Mouse (Mus musculus) embryonic facial prominence, embryonic 13.5 days (tissue): ENCODE data around the gene Klhdc9. TPM values are rescaled to one million over a fixed set of nuclear protein-coding genes. Genes with fewer than 3 reads are reported as not detected.

Source experiments
- ATAC-seq: fragments of 200-750 bp; cut with Nextera tagmentation; 2 replicates; pipeline ENCODE4 v1.8.0; 2017; ENCODE audit warnings: low read depth; ENCODE audit not compliant: insufficient number of reproducible peaks, insufficient read depth, low FRiP score, low TSS enrichment
- H3K27ac ChIP-seq: fragments of 300-500 bp; sonication (generic); 2 replicates; pipeline ENCODE4 v1.5.1; 2015; ENCODE audit warnings: moderate library complexity, mild to moderate bottlenecking, inconsistent platforms
- H3K27me3 ChIP-seq: fragments of 300-500 bp; sonication (generic); 2 replicates; pipeline ENCODE4 v1.6.1; 2015; ENCODE audit warnings: mild to moderate bottlenecking, inconsistent platforms
- H3K36me3 ChIP-seq: fragments of 300-500 bp; sonication (generic); 2 replicates; pipeline ENCODE4 v1.6.1; 2015; ENCODE audit warnings: mild to moderate bottlenecking, inconsistent platforms
- H3K4me1 ChIP-seq: fragments of 300-500 bp; sonication (generic); 2 replicates; pipeline ENCODE4 v1.6.1; 2015; ENCODE audit warnings: inconsistent platforms
- H3K4me2 ChIP-seq: fragments of 300-500 bp; sonication (generic); 2 replicates; pipeline ENCODE4 v1.6.1; 2015; ENCODE audit warnings: moderate library complexity, mild to moderate bottlenecking, inconsistent platforms
- H3K4me3 ChIP-seq: fragments of 300-500 bp; sonication (generic); 2 replicates; pipeline ENCODE4 v1.5.1; 2015; ENCODE audit warnings: mild to moderate bottlenecking, inconsistent platforms
- H3K9ac ChIP-seq: fragments of 300-500 bp; sonication (generic); 2 replicates; pipeline ENCODE4 v1.6.1; 2015; ENCODE audit warnings: mild to moderate bottlenecking, inconsistent platforms
- H3K9me3 ChIP-seq: fragments of 300-500 bp; sonication (generic); 2 replicates; pipeline ENCODE4 v1.6.1; 2016; ENCODE audit warnings: inconsistent platforms
- WGBS: fragments of 180-500 bp; shearing (Covaris S2); methylation state at CpG from one replicate; pipeline ENCODE4 v1.1.7; 2015; ENCODE audit warnings: mixed read lengths; 5-methylcytosine and 5-hydroxymethylcytosine counted together
- polyA plus RNA-seq: library from polyadenylated mRNA; unstranded; fragments of >200 nt; fragmentation: Nextera tagmentation; extraction: Ambion mirVana; gene quantifications from 2 replicates; pipeline ENCODE4 v1.2.1, GENCODE M21; 2015

Gene Klhdc9
- polyA plus RNA-seq, result 1.2 and 1.9 TPM in 2 replicates

GRCm38 (mm10) chr1:171360656-171361055 lies at the start of gene Klhdc9:
Gene Klhdc9 (minus strand): TSS chr1:171360798.
- peaks cover 17% of the 10 kb centered on the region for H3K4me1 ChIP-seq
- under 1% methylated on average over 21 of the region's 21 CpGs for WGBS
- no peaks in the 10 kb centered on the region for H3K9me3 ChIP-seq
- peak within 1 kb of the TSS; percentile 81 for H3K4me2 ChIP-seq
- peaks cover 31% of the 10 kb centered on the region for H3K36me3 ChIP-seq
- peak within 1 kb of the TSS; percentile 73 for H3K9ac ChIP-seq
- peak within 1 kb of the TSS; percentile 55 for H3K27ac ChIP-seq
- peak within 1 kb of the TSS; percentile 49 for H3K4me3 ChIP-seq
- no peaks in the 10 kb centered on the region for H3K27me3 ChIP-seq
- ATAC-seq, result peak; percentile 87

DNA sequence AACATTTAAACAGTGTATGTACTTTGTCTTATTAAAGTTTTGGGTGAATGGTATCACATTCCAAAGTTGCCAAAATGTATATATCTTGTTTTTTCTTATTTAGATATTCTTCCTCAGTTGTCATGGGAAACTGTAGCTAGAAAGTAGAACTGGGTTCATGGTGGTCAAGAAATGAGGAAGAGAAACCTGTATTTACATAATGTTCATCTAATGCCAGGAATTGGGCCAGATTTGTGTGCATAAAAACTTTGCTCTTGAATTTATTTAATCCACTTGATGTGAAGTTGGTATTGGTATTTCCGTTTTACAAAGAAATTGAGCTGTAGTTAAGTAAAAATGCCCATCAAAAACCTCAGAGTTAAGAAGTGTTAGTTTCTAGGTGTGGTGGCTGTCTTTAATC lies 49.6 kb upstream of the Klhdc9 start:
- 85% methylated on average over 1 of the region's 1 CpGs for WGBS
- no peak overlapping the region for H3K9ac ChIP-seq
- no peak overlapping the region; the same call in 1 of the 2 replicates for H3K27ac ChIP-seq
- H3K36me3 ChIP-seq, result peaks cover 6% of the 10 kb centered on the region
- H3K4me3 ChIP-seq, result peak overlapping the region; percentile 89; the same call in 1 of the 2 replicates
- no peak overlapping the region for H3K4me2 ChIP-seq
- no peak for ATAC-seq
- peaks cover 26% of the 10 kb centered on the region for H3K27me3 ChIP-seq
- H3K4me1 ChIP-seq, result peaks cover 20% of the 10 kb centered on the region
- no peaks in the 10 kb centered on the region for H3K9me3 ChIP-seq

DNA sequence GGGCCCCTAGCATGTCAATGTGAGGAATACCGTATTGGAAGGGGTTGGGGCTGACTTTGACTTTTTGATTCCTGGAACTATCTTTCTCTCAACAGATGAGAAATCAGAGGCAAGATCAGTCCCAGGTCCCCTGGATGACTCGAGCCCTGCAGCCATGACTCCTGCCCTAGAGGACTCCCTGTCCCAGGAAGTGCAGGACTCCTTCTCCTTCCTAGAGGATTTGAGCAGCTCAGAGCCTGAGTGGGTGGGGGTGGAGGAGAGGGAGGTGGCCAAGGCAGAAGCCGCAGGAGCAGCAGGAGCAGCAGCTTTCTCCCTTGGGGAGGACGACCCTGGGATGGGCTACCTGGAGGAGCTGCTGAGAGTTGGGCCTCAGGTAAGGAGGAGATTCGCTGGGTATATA lies 46.7 kb upstream of the Klhdc9 start:
- peaks cover 26% of the 10 kb centered on the region for H3K27me3 ChIP-seq
- H3K9me3 ChIP-seq, result no peaks in the 10 kb centered on the region
- H3K9ac ChIP-seq, result no peak overlapping the region
- H3K4me3 ChIP-seq, result no peak overlapping the region
- no peak overlapping the region for H3K27ac ChIP-seq
- 80% methylated on average over 5 of the region's 5 CpGs for WGBS
- H3K4me2 ChIP-seq, result no peak overlapping the region
- H3K4me1 ChIP-seq, result no peaks in the 10 kb centered on the region
- no peaks in the 10 kb centered on the region for H3K36me3 ChIP-seq
- no peak for ATAC-seq

GRCm38 (mm10) chr1:171402991-171403390 lies 42.4 kb upstream of the Klhdc9 start:
- H3K4me3 ChIP-seq, result no peak overlapping the region
- ATAC-seq, result no peak

DNA sequence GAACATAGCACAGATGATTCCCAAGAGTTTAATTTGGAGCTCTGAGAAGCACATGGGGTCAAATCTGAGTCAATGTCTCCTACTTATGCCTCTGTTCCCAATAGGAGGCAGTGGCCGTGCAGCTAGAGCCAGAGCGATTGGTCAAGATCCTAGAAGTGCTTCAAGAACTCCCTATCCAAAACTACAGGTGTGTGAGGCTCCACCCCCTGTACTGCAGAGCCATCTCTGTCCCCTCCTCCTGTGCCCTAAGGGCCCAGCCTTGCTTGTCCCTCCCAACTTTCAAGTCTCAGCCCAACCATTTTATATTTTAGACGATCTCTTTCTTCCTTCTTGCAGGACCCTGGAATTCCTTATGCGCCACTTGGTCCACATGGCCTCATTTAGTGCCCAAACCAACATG lies 41.2 kb upstream of the Klhdc9 start:
- no peaks in the 10 kb centered on the region for H3K4me1 ChIP-seq
- no peak overlapping the region for H3K4me3 ChIP-seq
- H3K9ac ChIP-seq, result no peak overlapping the region
- no peak for ATAC-seq
- no peak overlapping the region for H3K27ac ChIP-seq
- H3K36me3 ChIP-seq, result no peaks in the 10 kb centered on the region
- no peak overlapping the region for H3K4me2 ChIP-seq
- WGBS, result 70% methylated on average over 4 of the region's 4 CpGs
- no peaks in the 10 kb centered on the region for H3K9me3 ChIP-seq
- 0 out of 2 replicates have a peak, but pooled peaks cover 3% of the 10 kb centered on the region for H3K27me3 ChIP-seq

More at GRCm38 (mm10) chr1:171402991-171403390, 42.4 kb upstream of the Klhdc9 start:
- WGBS, result 68% methylated on average over 9 of the region's 9 CpGs
- Histone ChIP-seq H3K9me3 (no peaks in the 10 kb centered on the region), H3K4me2 (no peak overlapping the region), H3K4me1 (no peaks in the 10 kb centered on the region), H3K27ac (no peak overlapping the region), H3K36me3 (no peaks in the 10 kb centered on the region), H3K27me3 (peaks cover 14% of the 10 kb centered on the region), H3K9ac (no peak overlapping the region)

DNA sequence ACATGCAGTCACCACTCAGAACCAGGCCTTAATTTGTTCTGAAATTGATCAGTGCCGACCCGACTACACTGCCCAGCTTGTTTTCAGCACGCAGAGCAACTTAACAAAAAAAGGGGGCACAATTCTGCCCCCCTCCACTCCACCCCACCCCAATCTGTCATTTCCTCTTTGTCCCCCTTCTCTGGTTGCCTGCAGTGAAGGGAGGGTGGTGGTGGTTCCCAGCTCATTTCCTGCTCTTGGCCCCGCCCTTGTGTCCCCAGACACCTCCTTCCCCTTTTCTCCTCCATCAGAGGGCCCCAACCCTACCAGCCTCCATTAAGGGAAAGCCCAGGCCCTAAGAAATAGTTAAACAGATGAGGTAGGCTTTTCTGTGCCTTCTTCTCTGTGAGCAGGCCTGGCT lies 29.5 kb upstream of the Klhdc9 start:
- H3K36me3 ChIP-seq, result no peaks in the 10 kb centered on the region
- H3K4me3 ChIP-seq, result no peak overlapping the region
- no peak for ATAC-seq

GRCm38 (mm10) chr1:171388376-171389102 lies 27.9 kb upstream of the Klhdc9 start, which contains the start of gene Arhgap30:
Gene Arhgap30 (plus strand): TSS chr1:171388954.
- H3K4me2 ChIP-seq, result no peak within 1 kb of the TSS
- no peak within 1 kb of the TSS for H3K4me3 ChIP-seq
- 80% methylated on average over 15 of the region's 15 CpGs for WGBS

More for the DNA sequence above, 29.5 kb upstream of the Klhdc9 start:
- Histone ChIP-seq H3K4me1 (0 out of 2 replicates have a peak, but pooled peaks cover 4% of the 10 kb centered on the region), H3K27ac (no peak overlapping the region), H3K9me3 (no peaks in the 10 kb centered on the region), H3K9ac (no peak overlapping the region), H3K27me3 (no peaks in the 10 kb centered on the region), H3K4me2 (no peak overlapping the region)
- 74% methylated on average over 4 of the region's 4 CpGs for WGBS

GRCm38 (mm10) chr1:171387099-171387498 lies 26.5 kb upstream of the Klhdc9 start:
- ATAC-seq, result no peak
- H3K36me3 ChIP-seq, result no peaks in the 10 kb centered on the region
- no peaks in the 10 kb centered on the region for H3K27me3 ChIP-seq
- WGBS, result 13% methylated on average over 6 of the region's 6 CpGs
- H3K4me1 ChIP-seq, result peaks cover 4% of the 10 kb centered on the region; the same call in 1 of the 2 replicates
- H3K27ac ChIP-seq, result no peak overlapping the region
- no peak overlapping the region for H3K9ac ChIP-seq
- H3K4me3 ChIP-seq, result no peak overlapping the region
- no peaks in the 10 kb centered on the region for H3K9me3 ChIP-seq
- H3K4me2 ChIP-seq, result no peak overlapping the region

More at GRCm38 (mm10) chr1:171388376-171389102, 27.9 kb upstream of the Klhdc9 start, which contains the start of gene Arhgap30:
- H3K27ac ChIP-seq, result no peak within 1 kb of the TSS
- no peaks in the 10 kb centered on the region for H3K27me3 ChIP-seq
- no peaks in the 10 kb centered on the region for H3K36me3 ChIP-seq
- H3K9ac ChIP-seq, result no peak within 1 kb of the TSS
- no peaks in the 10 kb centered on the region for H3K9me3 ChIP-seq
- H3K4me1 ChIP-seq, result peaks cover 4% of the 10 kb centered on the region; the same call in 1 of the 2 replicates
- no peak for ATAC-seq

GRCm38 (mm10) chr1:171385171-171385570 lies 24.6 kb upstream of the Klhdc9 start:
- no peak overlapping the region for H3K4me2 ChIP-seq
- H3K27me3 ChIP-seq, result peaks cover 13% of the 10 kb centered on the region
- H3K4me1 ChIP-seq, result peaks cover 8% of the 10 kb centered on the region
- H3K9me3 ChIP-seq, result no peaks in the 10 kb centered on the region
- H3K9ac ChIP-seq, result no peak overlapping the region
- no peak overlapping the region for H3K27ac ChIP-seq
- no peak for ATAC-seq
- 70% methylated on average over 9 of the region's 9 CpGs for WGBS
- H3K4me3 ChIP-seq, result no peak overlapping the region
- H3K36me3 ChIP-seq, result no peaks in the 10 kb centered on the region

- 53% methylated on average over 9 of the region's 9 CpGs for WGBS
- peaks cover 21% of the 10 kb centered on the region for H3K27me3 ChIP-seq
- no peaks in the 10 kb centered on the region for H3K36me3 ChIP-seq
- H3K4me2 ChIP-seq, result no peak overlapping the region
- no peak overlapping the region for H3K9ac ChIP-seq
- H3K4me1 ChIP-seq, result peaks cover 16% of the 10 kb centered on the region
- H3K4me3 ChIP-seq, result no peak overlapping the region
- H3K9me3 ChIP-seq, result no peaks in the 10 kb centered on the region
- ATAC-seq, result no peak
- H3K27ac ChIP-seq, result no peak overlapping the region
These were observed 23.8 kb upstream of the Klhdc9 start for GRCm38 (mm10) chr1:171384361-171384760.

- WGBS, result 82% methylated on average over 11 of the region's 11 CpGs
- H3K27me3 ChIP-seq, result peaks cover 24% of the 10 kb centered on the region
- H3K27ac ChIP-seq, result no peak overlapping the region
- no peak overlapping the region for H3K4me2 ChIP-seq
- no peaks in the 10 kb centered on the region for H3K9me3 ChIP-seq
- H3K4me3 ChIP-seq, result no peak overlapping the region
- H3K36me3 ChIP-seq, result no peaks in the 10 kb centered on the region
- H3K9ac ChIP-seq, result no peak overlapping the region
- H3K4me1 ChIP-seq, result peaks cover 16% of the 10 kb centered on the region
- no peak for ATAC-seq
These were observed 21.6 kb upstream of the Klhdc9 start for GRCm38 (mm10) chr1:171382096-171382620.
